Comparison of ENCODE assay signal across 8 mouse cellular contexts in genomic region chr6:34909631-34910345, GRCm38 (mm10). TPM values are rescaled to one million over a fixed set of nuclear protein-coding genes. Genes with fewer than 3 reads are reported as not detected.
DNase-seq lines count a peak whose midpoint lies in the region; ATAC-seq and TF ChIP-seq lines count a peak whose summit lies in the region.

No protein-coding gene starts in this region.

- ATAC-seq in liver, embryonic 11.5 days (replicated peaks; ENCODE audit: low FRiP score) = no peak
- ATAC-seq in stomach, postnatal 0 days (ENCODE audit: low FRiP score, low TSS enrichment) = no peak

- no peak for TF ChIP-seq POLR2A in cerebellum, adult 2 months (IDR thresholded peaks at IDR 0.05; ENCODE audit: borderline replicate concordance, insufficient read depth, low read length)
- TF ChIP-seq POLR2A in testis, adult 2 months (IDR thresholded peaks at IDR 0.05; ENCODE audit: control insufficient read depth, low read depth, low read length) = no peak

- no peaks in the 10 kb centered on the region for H3K9me3 ChIP-seq in liver, embryonic 11.5 days (ENCODE audit: control insufficient read depth, low read length)
- H3K9me3 ChIP-seq in stomach, postnatal 0 days (ENCODE audit: control insufficient read depth, low read length) = no peaks in the 10 kb centered on the region

- H3K9ac ChIP-seq in liver, embryonic 11.5 days (ENCODE audit: low read depth, low read length) = peak overlapping the region; percentile 79
- peak overlapping the region; percentile 73; the same call in 1 of the 2 replicates for H3K9ac ChIP-seq in stomach, postnatal 0 days (ENCODE audit: low read length)

- no peak overlapping the region for H3K27ac ChIP-seq in cerebellum, adult 2 months (ENCODE audit: insufficient read depth, low read length)
- no peak overlapping the region for H3K27ac ChIP-seq in testis, adult 2 months (ENCODE audit: control insufficient read depth, insufficient read depth, low read depth, low read length)
- peak overlapping the region; percentile 71 for H3K27ac ChIP-seq in liver, embryonic 11.5 days (ENCODE audit: low read depth, low read length)
- peak overlapping the region; percentile 13; the same call in 1 of the 2 replicates for H3K27ac ChIP-seq in stomach, postnatal 0 days (replicated peaks)

- H3K4me3 ChIP-seq in cerebellum, adult 2 months (replicated peaks; ENCODE audit: insufficient read depth, low read depth, low read length) = peak overlapping the region; percentile 80
- peak overlapping the region; percentile 93 for H3K4me3 ChIP-seq in testis, adult 2 months (ENCODE audit: control insufficient read depth, low read depth, low read length)
- H3K4me3 ChIP-seq in liver, embryonic 11.5 days (ENCODE audit: low read depth, low read length) = peak overlapping the region; percentile 83
- peak overlapping the region; percentile 79 for H3K4me3 ChIP-seq in stomach, postnatal 0 days (ENCODE audit: low read depth, low read length)

- no peak for TF ChIP-seq CTCF in cerebellum, adult 2 months (IDR thresholded peaks at IDR 0.05; ENCODE audit: borderline replicate concordance, insufficient read depth, low read depth, low read length)
- no peak for TF ChIP-seq CTCF in testis, adult 2 months (IDR thresholded peaks at IDR 0.05; ENCODE audit: control insufficient read depth, insufficient read depth, insufficient replicate concordance, low read depth, low read length)
- TF ChIP-seq CTCF in stomach, postnatal 0 days (IDR thresholded peaks at IDR 0.05; ENCODE audit: low read depth) = no peak

- no peak for DNase-seq in cerebellum, adult 2 months
- DNase-seq in cerebellum, adult 11 months = no peak
- DNase-seq in testis, postnatal 10 days (ENCODE audit: low spot score) = no peak
- DNase-seq in liver, embryonic 11.5 days (ENCODE audit: low spot score) = no peak
- DNase-seq in stomach, postnatal 0 days (ENCODE audit: low spot score) = no peak
- DNase-seq in spleen, adult 18-20 months = no peak
- no peak for DNase-seq in right cerebral cortex, postnatal 25 days

- H3K27me3 ChIP-seq in cerebellum, adult 2 months (ENCODE audit: control insufficient read depth, insufficient read depth, low read length) = no peaks in the 10 kb centered on the region
- H3K27me3 ChIP-seq in testis, adult 2 months (ENCODE audit: control insufficient read depth, insufficient read depth, low read length) = no peaks in the 10 kb centered on the region
- H3K27me3 ChIP-seq in liver, embryonic 11.5 days (replicated peaks; ENCODE audit: control insufficient read depth, insufficient read depth, low read length) = no peaks in the 10 kb centered on the region
- no peaks in the 10 kb centered on the region for H3K27me3 ChIP-seq in stomach, postnatal 0 days (ENCODE audit: control insufficient read depth, insufficient read depth, low read length)

- no peak for TF ChIP-seq EP300 in stomach, postnatal 0 days (optimal IDR thresholded peaks at IDR 0.05)

- H3K36me3 ChIP-seq in testis, adult 2 months (ENCODE audit: control insufficient read depth, insufficient read depth, low read length) = no peaks in the 10 kb centered on the region
- peaks cover 12% of the 10 kb centered on the region for H3K36me3 ChIP-seq in liver, embryonic 11.5 days (ENCODE audit: control insufficient read depth, insufficient read depth, low read length)
- peaks cover 7% of the 10 kb centered on the region; the same call in 1 of the 2 replicates for H3K36me3 ChIP-seq in stomach, postnatal 0 days (ENCODE audit: control insufficient read depth, insufficient read depth, low read length)

- 36% methylated on average over 8 of the region's 8 CpGs for WGBS in cerebellum, adult 2 months
- WGBS in liver, embryonic 11.5 days = 43% methylated on average over 8 of the region's 8 CpGs
- WGBS in stomach, postnatal 0 days = 40% methylated on average over 8 of the region's 8 CpGs

- peak overlapping the region; percentile 92 for H3K4me2 ChIP-seq in liver, embryonic 11.5 days
- H3K4me2 ChIP-seq in stomach, postnatal 0 days (replicated peaks; ENCODE audit: low read depth) = peak overlapping the region; percentile 75

- 0 out of 2 replicates have a peak, but pooled peaks cover 2% of the 10 kb centered on the region for H3K4me1 ChIP-seq in cerebellum, adult 2 months (ENCODE audit: control insufficient read depth, insufficient read depth, low read length)
- no peaks in the 10 kb centered on the region; the same call in 1 of the 2 replicates for H3K4me1 ChIP-seq in testis, adult 2 months (ENCODE audit: control insufficient read depth, insufficient read depth, low read length)
- H3K4me1 ChIP-seq in liver, embryonic 11.5 days (replicated peaks; ENCODE audit: control insufficient read depth, insufficient read depth, low read length) = peaks cover 32% of the 10 kb centered on the region
- H3K4me1 ChIP-seq in stomach, postnatal 0 days (replicated peaks; ENCODE audit: control insufficient read depth, insufficient read depth) = no peaks in the 10 kb centered on the region

RNA-seq across cellular contexts. Expression of gene Wdr91, which starts 0.9 kb away (rescaled TPM):
- 26.7 and 28.0 TPM in 2 replicates for polyA plus RNA-seq in cerebellum, adult 2 months (2012; rRNA removed)
- polyA plus RNA-seq in testis, adult 2 months (2012; rRNA removed) = 3.4 and 3.8 TPM in 2 replicates
- 15.5 and 19.3 TPM in 2 replicates for polyA plus RNA-seq in liver, embryonic 11.5 days (2014; fragmentation: Nextera tagmentation; extraction: Ambion mirVana)
- 4.5 and 5.0 TPM in 2 replicates for polyA plus RNA-seq in stomach, postnatal 0 days (2015; fragmentation: Nextera tagmentation; extraction: Ambion mirVana)

RNA-seq across cellular contexts. Expression of gene Stra8, which starts 10.2 kb away (rescaled TPM):
- polyA plus RNA-seq in cerebellum, adult 2 months (2012; rRNA removed) = not detected in 2 replicates
- polyA plus RNA-seq in testis, adult 2 months (2012; rRNA removed) = 9.3 and 9.4 TPM in 2 replicates
- not detected in 2 replicates for polyA plus RNA-seq in liver, embryonic 11.5 days (2014; fragmentation: Nextera tagmentation; extraction: Ambion mirVana)
- 0.10 TPM in 1 of 2 replicates, not detected in the other for polyA plus RNA-seq in stomach, postnatal 0 days (2015; fragmentation: Nextera tagmentation; extraction: Ambion mirVana)

RNA-seq across cellular contexts. Expression of gene Cyren, which starts 31.9 kb away (rescaled TPM):
- polyA plus RNA-seq in cerebellum, adult 2 months (2012; rRNA removed) = 3.7 and 4.9 TPM in 2 replicates
- polyA plus RNA-seq in testis, adult 2 months (2012; rRNA removed) = 1.2 and 1.7 TPM in 2 replicates
- 20.1 and 20.5 TPM in 2 replicates for polyA plus RNA-seq in liver, embryonic 11.5 days (2014; fragmentation: Nextera tagmentation; extraction: Ambion mirVana)
- 5.8 and 5.9 TPM in 2 replicates for polyA plus RNA-seq in stomach, postnatal 0 days (2015; fragmentation: Nextera tagmentation; extraction: Ambion mirVana)

RNA-seq across cellular contexts. Expression of gene Tmem140, which starts 46.8 kb away (rescaled TPM):
- polyA plus RNA-seq in cerebellum, adult 2 months (2012; rRNA removed) = 1.4 and 1.8 TPM in 2 replicates
- 1.1 and 1.3 TPM in 2 replicates for polyA plus RNA-seq in testis, adult 2 months (2012; rRNA removed)
- polyA plus RNA-seq in liver, embryonic 11.5 days (2014; fragmentation: Nextera tagmentation; extraction: Ambion mirVana) = 2.7 and 3.2 TPM in 2 replicates
- polyA plus RNA-seq in stomach, postnatal 0 days (2015; fragmentation: Nextera tagmentation; extraction: Ambion mirVana) = 7.8 and 8.3 TPM in 2 replicates

Comparison
In these comparisons a context has a peak if more than half of its experiments do, and no peak if none do; other contexts are left out.
1. H3K27ac ChIP-seq: peak in liver, embryonic 11.5 days (single experiment) and stomach, postnatal 0 days (single experiment); none in cerebellum, adult 2 months (single experiment) and testis, adult 2 months (single experiment).
2. Peak in every context shown above with its lines, with median percentiles within 50 percentile points of each other: H3K4me3 ChIP-seq.